Mouse (Mus musculus) lung, embryonic 16.5 days (tissue): ENCODE measurements at regions not wholly inside any gene's neighbourhood (a gene's known extent, or its start where the extent isn't known, plus 50 kb on each side); places are given as distances from the start of the nearest gene placed in this dataset.

Source experiments
- ATAC-seq: fragments of 200-750 bp; cut with Nextera tagmentation; 2 replicates; pipeline ENCODE4 v1.8.0; 2017; ENCODE audit warnings: low read depth, mild to moderate bottlenecking, moderate library complexity
- H3K27ac ChIP-seq: fragments of 300-500 bp; sonication (generic); 2 replicates; pipeline ENCODE4 v1.5.1; 2014; ENCODE audit warnings: mild to moderate bottlenecking, control low read depth, low read length
- H3K27me3 ChIP-seq: fragments of 300-500 bp; sonication (generic); 2 replicates; pipeline ENCODE4 v1.6.1; 2014; ENCODE audit warnings: low read depth, low read length, mixed read lengths; ENCODE audit not compliant: control insufficient read depth, insufficient read depth
- H3K36me3 ChIP-seq: fragments of 300-500 bp; sonication (generic); 2 replicates; pipeline ENCODE4 v1.6.1; 2014; ENCODE audit warnings: low read length; ENCODE audit not compliant: control insufficient read depth, insufficient read depth
- H3K4me1 ChIP-seq: fragments of 300-500 bp; sonication (generic); replicated peaks from 2 replicates; pipeline ENCODE4 v1.6.1; 2014; ENCODE audit warnings: low read length, mixed read lengths; ENCODE audit not compliant: control insufficient read depth, insufficient read depth
- H3K4me2 ChIP-seq: fragments of 300-500 bp; sonication (generic); 2 replicates; pipeline ENCODE4 v1.6.1; 2014; ENCODE audit warnings: low read depth, low read length, control low read depth
- H3K4me3 ChIP-seq: fragments of 300-500 bp; sonication (generic); 2 replicates; pipeline ENCODE4 v1.5.1; 2014; ENCODE audit warnings: mild to moderate bottlenecking, low read length, control low read depth
- H3K9ac ChIP-seq: fragments of 300-500 bp; sonication (generic); 2 replicates; pipeline ENCODE4 v1.6.1; 2014; ENCODE audit warnings: low read length, control low read depth
- H3K9me3 ChIP-seq: fragments of 300-500 bp; sonication (generic); 2 replicates; pipeline ENCODE4 v1.6.1; 2016; ENCODE audit warnings: low read length; ENCODE audit not compliant: control insufficient read depth
- WGBS: fragments of 180-500 bp; shearing (Covaris S2); extraction: QIAGEN DNeasy Blood & Tissue Kit; methylation state at CpG from one replicate; pipeline ENCODE4 v1.1.7; 2014; 5-methylcytosine and 5-hydroxymethylcytosine counted together

DNA sequence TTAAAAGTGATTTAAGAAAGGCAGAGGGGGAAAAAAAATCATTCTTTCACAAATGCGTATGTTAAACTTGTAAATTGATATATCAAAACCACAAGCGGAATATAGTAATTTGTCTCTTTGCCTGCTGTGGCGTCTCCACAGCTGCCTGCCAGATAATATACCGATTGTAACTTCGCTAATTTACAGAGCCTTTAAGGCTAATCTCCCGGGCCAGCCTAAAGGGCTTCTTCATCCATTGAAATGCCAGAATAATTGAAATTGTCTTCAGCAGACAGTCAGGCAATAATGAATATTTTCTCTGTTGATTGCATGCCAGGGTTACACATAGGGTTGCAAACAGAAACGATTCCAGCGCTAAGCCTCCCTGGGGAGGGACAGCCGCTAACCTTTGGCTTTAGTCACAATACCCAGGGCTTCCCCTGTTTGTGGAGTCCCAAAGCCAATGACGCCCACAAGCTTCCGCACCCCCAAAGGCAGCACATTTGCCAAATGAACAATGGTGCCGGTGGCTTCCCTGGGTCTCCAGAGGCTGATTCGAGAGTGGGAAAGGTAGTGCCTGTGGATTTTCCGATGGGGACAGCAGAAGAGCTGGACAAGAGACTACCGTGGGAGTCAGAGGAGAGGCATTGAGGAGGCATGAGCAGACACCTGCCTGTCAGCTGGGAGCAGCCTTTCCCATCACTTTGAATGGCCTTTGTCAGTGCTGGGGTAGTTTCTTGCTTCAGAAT is 248.2 kb upstream of the 4930412O13Rik start:
- Histone ChIP-seq H3K9ac (no peak overlapping the region), H3K9me3 (no peaks in the 10 kb centered on the region), H3K4me2 (no peak overlapping the region), H3K27me3 (no peaks in the 10 kb centered on the region), H3K4me1 (no peaks in the 10 kb centered on the region), H3K36me3 (no peaks in the 10 kb centered on the region), H3K27ac (no peak overlapping the region), H3K4me3 (no peak overlapping the region)
- ATAC-seq, result no peak
- 43% methylated on average over 15 of the region's 15 CpGs for WGBS

DNA sequence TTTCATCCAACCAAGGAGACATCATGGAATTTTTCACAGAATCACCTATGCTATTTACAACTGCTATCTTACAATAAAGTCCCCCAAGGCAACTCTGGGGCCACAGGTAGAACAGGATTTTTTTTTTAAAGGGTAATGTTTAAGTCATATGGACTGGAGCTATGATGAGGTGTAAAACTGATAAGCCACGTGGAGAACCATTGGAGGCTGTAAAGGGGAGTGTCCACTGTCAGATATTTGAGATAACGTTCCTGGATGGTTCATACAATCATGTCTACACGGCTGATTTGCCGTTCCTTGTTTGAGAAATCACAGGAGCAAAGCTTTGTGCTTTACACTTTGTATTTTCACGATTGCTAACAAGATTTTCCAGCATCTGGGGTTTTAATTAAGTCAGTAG is 241.8 kb upstream of the 4930412O13Rik start:
- Histone ChIP-seq H3K27ac (no peak overlapping the region), H3K27me3 (no peaks in the 10 kb centered on the region), H3K4me2 (no peak overlapping the region), H3K4me1 (peaks cover 5% of the 10 kb centered on the region; the same call in 1 of the 2 replicates), H3K4me3 (no peak overlapping the region), H3K36me3 (no peaks in the 10 kb centered on the region), H3K9ac (no peak overlapping the region), H3K9me3 (no peaks in the 10 kb centered on the region)
- no peak for ATAC-seq
- 33% methylated on average over 5 of the region's 5 CpGs for WGBS

DNA sequence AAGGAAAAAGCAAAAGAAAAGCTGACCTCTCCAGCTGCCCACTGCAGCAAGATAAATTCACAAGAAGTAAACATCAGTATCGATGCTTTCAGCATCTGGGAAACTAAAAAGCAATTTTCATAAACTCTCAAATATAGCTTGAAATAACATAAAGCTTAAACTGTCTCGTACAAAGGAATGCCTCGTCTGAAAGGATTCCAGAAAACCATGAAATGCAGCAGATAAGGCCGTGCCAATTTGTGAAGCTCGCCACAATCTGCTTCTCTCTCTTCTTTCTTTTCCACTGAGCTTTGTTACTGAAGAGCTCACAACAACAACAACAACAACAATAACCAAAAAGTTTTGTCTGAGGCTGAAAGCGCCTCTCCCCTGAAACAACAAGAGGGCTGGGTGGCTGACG is 239.4 kb upstream of the 4930412O13Rik start:
- ATAC-seq, result no peak
- peaks cover 5% of the 10 kb centered on the region; the same call in 1 of the 2 replicates for H3K4me1 ChIP-seq
- no peaks in the 10 kb centered on the region for H3K9me3 ChIP-seq
- H3K9ac ChIP-seq, result no peak overlapping the region
- no peak overlapping the region for H3K27ac ChIP-seq
- no peaks in the 10 kb centered on the region for H3K27me3 ChIP-seq
- no peak overlapping the region for H3K4me3 ChIP-seq
- no peaks in the 10 kb centered on the region for H3K36me3 ChIP-seq
- WGBS, result 25% methylated on average over 7 of the region's 7 CpGs
- H3K4me2 ChIP-seq, result 0 out of 2 replicates have a peak overlapping the region, but pooled peaks have one; percentile 14

DNA sequence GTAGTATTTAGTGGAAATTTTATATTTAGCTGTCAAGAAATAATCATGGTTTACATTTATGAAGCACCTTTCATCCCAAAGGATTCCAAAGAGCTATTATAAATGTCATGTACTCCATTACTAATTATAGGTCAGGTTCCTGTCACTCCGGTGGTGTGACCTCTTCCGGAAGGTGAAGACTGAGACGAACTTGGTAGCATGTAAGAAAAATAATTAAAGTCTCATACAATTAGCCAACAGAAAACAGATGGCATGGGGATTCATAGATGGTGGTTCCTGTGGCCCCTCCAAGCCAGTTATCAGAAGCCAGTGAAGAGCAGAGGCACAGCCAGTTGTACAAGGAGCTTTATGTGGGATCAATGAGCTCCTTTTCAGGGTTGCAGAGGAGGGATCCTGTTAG is 238.6 kb upstream of the 4930412O13Rik start:
- no peak for ATAC-seq
- Histone ChIP-seq H3K9me3 (no peaks in the 10 kb centered on the region), H3K36me3 (no peaks in the 10 kb centered on the region), H3K9ac (no peak overlapping the region), H3K4me3 (no peak overlapping the region), H3K27me3 (no peaks in the 10 kb centered on the region), H3K4me2 (no peak overlapping the region), H3K4me1 (peaks cover 5% of the 10 kb centered on the region; the same call in 1 of the 2 replicates), H3K27ac (no peak overlapping the region)
- WGBS, result 60% methylated on average over 3 of the region's 3 CpGs

DNA sequence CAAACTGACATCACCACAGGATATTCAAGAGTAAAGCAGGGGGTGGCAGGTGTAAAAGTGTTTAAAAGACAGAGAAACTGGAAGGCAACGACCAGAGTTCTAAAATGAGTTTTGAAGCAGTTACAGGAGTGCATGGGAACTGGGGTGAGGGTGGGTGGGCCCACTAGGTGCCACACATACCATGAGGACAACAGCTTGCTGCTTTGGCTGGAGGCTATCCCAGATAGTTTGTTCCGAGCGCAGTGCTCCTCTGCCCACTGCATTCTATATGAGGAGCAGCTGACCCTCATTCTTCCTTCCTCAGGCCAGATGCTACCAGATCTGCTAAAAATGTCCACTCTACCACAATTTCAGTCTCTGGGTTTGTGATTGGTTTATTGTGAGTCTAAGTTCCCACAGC is 234.6 kb upstream of the 4930412O13Rik start:
- no peak overlapping the region for H3K27ac ChIP-seq
- no peak overlapping the region for H3K4me3 ChIP-seq
- H3K4me1 ChIP-seq, result peaks cover 4% of the 10 kb centered on the region; the same call in 1 of the 2 replicates
- no peaks in the 10 kb centered on the region for H3K27me3 ChIP-seq
- WGBS, result 72% methylated on average over 3 of the region's 3 CpGs
- no peak overlapping the region for H3K4me2 ChIP-seq
- no peak for ATAC-seq
- H3K9ac ChIP-seq, result no peak overlapping the region
- no peaks in the 10 kb centered on the region for H3K36me3 ChIP-seq
- no peaks in the 10 kb centered on the region for H3K9me3 ChIP-seq

DNA sequence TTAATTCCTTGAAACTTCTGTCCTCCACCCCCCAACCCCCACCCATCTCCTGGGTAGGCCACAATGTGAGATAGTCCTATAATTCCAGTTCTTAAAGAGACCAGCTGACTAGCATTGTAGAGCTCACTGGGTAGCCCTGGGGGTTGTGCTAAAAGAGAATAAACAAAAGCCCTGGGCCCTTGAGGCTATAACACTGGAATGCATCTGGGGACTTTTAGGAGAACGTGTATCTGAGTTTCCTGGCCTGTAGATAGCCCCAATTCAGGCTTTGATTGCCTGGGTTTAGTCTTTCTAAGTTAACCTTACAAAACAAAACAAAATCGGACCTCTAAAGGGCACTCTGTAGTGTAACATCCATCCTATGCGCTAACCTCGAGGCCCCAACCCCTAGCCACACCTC is 234.1 kb upstream of the 4930412O13Rik start:
- H3K27me3 ChIP-seq, result no peaks in the 10 kb centered on the region
- no peaks in the 10 kb centered on the region for H3K9me3 ChIP-seq
- H3K27ac ChIP-seq, result no peak overlapping the region
- H3K4me2 ChIP-seq, result no peak overlapping the region
- ATAC-seq, result no peak
- WGBS, result 30% methylated on average over 4 of the region's 4 CpGs
- H3K4me1 ChIP-seq, result no peaks in the 10 kb centered on the region
- H3K4me3 ChIP-seq, result no peak overlapping the region
- no peaks in the 10 kb centered on the region for H3K36me3 ChIP-seq
- H3K9ac ChIP-seq, result no peak overlapping the region

DNA sequence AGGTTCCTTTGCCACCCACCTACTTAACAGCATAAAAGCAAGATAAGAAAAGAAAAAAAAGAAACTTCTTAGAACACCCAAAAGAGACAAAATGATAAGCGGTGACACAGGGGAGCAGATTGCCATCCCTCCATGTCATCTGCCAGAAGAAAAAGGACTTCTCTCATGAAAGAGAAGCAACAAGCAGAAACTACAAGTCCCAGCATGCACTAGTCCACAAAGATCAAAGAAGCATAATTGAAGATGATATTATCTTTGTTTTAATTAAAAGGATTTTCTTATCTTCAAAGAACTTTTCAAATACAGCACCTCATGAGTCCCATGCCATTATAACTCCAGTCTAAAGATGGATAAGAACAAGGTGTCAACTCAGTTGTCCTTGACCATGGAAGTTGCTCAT is 231.0 kb upstream of the 4930412O13Rik start:
- WGBS, result 93% methylated on average over 1 of the region's 1 CpGs
- Histone ChIP-seq H3K4me3 (no peak overlapping the region), H3K9me3 (no peaks in the 10 kb centered on the region), H3K27ac (no peak overlapping the region), H3K27me3 (no peaks in the 10 kb centered on the region), H3K36me3 (no peaks in the 10 kb centered on the region), H3K4me1 (no peaks in the 10 kb centered on the region), H3K9ac (no peak overlapping the region), H3K4me2 (no peak overlapping the region)
- no peak for ATAC-seq

DNA sequence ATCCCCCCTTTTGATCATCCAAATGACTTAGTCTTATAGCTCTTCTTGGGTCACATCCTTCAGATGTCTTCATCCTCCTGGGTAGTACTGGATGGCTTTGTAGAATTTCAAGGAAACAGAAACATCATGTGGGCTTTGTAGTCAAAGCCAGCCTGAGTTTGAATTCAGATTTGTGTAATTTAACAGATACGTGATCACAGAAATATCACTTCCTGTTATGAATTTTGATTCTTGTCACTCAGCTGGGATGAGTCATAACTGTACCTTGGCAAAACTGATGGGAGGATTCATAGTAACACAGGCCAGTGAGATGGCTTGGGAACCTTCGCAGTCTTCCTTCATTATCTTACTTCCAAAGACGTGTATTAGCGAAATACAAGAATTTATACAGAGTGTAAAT is 222.2 kb upstream of the 4930412O13Rik start:
- Histone ChIP-seq H3K4me1 (no peaks in the 10 kb centered on the region), H3K4me3 (no peak overlapping the region), H3K27ac (no peak overlapping the region), H3K36me3 (no peaks in the 10 kb centered on the region), H3K9me3 (no peaks in the 10 kb centered on the region), H3K9ac (no peak overlapping the region), H3K4me2 (no peak overlapping the region), H3K27me3 (no peaks in the 10 kb centered on the region)
- 88% methylated on average over 4 of the region's 4 CpGs for WGBS
- ATAC-seq, result no peak

DNA sequence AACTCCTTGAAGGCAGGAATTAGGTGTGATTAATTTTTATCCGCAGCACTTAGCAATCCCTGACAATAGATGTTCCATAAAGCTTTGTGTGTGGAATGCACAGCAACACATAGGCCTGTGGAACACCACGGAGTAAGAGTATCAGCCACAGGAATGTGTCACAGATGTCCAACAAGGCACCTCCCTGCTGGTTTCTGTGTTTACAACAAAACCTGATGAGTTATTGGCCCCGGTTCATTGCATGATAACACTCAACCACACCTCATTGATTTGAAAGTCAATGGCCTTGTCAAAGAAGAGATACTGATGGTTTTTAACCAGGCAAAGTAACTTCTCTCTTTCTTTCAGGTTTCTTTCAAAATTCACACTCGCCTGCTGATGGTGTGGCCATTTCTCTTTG is 211.4 kb upstream of the 4930412O13Rik start:
- ATAC-seq, result no peak
- WGBS, result 52% methylated on average over 4 of the region's 4 CpGs

More for the DNA sequence above, 211.4 kb upstream of the 4930412O13Rik start:
- H3K9ac ChIP-seq, result no peak overlapping the region
- no peaks in the 10 kb centered on the region for H3K27me3 ChIP-seq
- no peak overlapping the region for H3K4me2 ChIP-seq
- H3K36me3 ChIP-seq, result no peaks in the 10 kb centered on the region
- H3K4me1 ChIP-seq, result no peaks in the 10 kb centered on the region
- H3K9me3 ChIP-seq, result no peaks in the 10 kb centered on the region
- H3K4me3 ChIP-seq, result no peak overlapping the region
- H3K27ac ChIP-seq, result no peak overlapping the region
